Mouse (Mus musculus): Measurements from ENCODE around the gene Zdhhc25. TPM values are rescaled to one million over a fixed set of nuclear protein-coding genes. Genes with fewer than 3 reads are reported as not detected.

Gene Zdhhc25
- not detected in 2 replicates for polyA plus RNA-seq (2012; ENCODE audit: low replicate concordance)

DNA sequence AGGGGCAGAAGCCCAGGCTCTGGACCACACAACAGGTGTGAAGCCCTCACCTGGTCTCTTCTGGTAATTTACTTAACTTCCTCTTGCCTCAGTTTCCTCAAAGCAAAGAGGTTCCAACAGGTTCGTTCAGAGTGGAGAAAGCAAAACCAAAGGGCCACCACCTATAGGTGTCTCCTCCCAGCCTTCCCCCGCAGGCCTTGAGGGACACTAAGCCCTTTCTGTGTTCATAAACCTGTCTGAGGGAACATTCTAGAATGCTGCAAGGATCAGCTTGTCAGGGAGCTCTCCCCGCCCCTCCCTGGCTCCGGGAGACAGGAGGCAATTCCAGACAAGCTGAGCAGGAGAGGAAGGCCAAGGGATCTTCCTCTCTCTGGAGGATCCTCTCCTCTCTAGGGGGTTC, at the start of gene Zdhhc25:
TSS of gene Zdhhc25 (plus strand) at position 301 of the 400 bp plus-strand sequence.

Other genes starting within 250 kb of the Zdhhc25 start
- gene Brd1, start 133.9 kb downstream of the Zdhhc25 start, polyA plus RNA-seq (2012; ENCODE audit: low replicate concordance), result 40.7 and 42.6 TPM in 2 replicates
- gene Zbed4, start 151.4 kb downstream of the Zdhhc25 start, polyA plus RNA-seq (2012; ENCODE audit: low replicate concordance), result 5.3 and 6.3 TPM in 2 replicates
- gene Alg12, start 219.0 kb downstream of the Zdhhc25 start, polyA plus RNA-seq (2012; ENCODE audit: low replicate concordance), result 2.2 and 8.6 TPM in 2 replicates
- gene Creld2, start 219.3 kb downstream of the Zdhhc25 start, polyA plus RNA-seq (2012; ENCODE audit: low replicate concordance), result 22.5 and 50.6 TPM in 2 replicates